Mouse (Mus musculus) limb, embryonic 14.5 days (tissue): ENCODE measurements around the gene Ifi27l2a. TPM values are rescaled to one million over a fixed set of nuclear protein-coding genes. Genes with fewer than 3 reads are reported as not detected.

Source experiments
- ATAC-seq: fragments of 200-750 bp; cut with Nextera tagmentation; 2 replicates; pipeline ENCODE4 v1.8.0; 2017; ENCODE audit warnings: low read depth, moderate number of reproducible peaks, moderate TSS enrichment; ENCODE audit not compliant: low FRiP score
- DNase-seq: peaks from one replicate; pipeline ENCODE4 v3.0.0-alpha.2; 2015; ENCODE audit warnings: low spot score
- H3K27ac ChIP-seq: fragments of 300-500 bp; sonication (generic); replicated peaks from 2 replicates; pipeline ENCODE4 v1.5.1; 2014; ENCODE audit warnings: low read depth, mild to moderate bottlenecking, low read length, moderate library complexity, mixed read lengths
- H3K27me3 ChIP-seq: fragments of 300-500 bp; sonication (generic); 2 replicates; pipeline ENCODE4 v1.6.1; 2014; ENCODE audit warnings: low read length, mixed read lengths; ENCODE audit not compliant: control insufficient read depth, insufficient read depth
- H3K36me3 ChIP-seq: fragments of 300-500 bp; sonication (generic); 2 replicates; pipeline ENCODE4 v1.6.1; 2014; ENCODE audit warnings: mild to moderate bottlenecking, low read length, moderate library complexity, mixed read lengths; ENCODE audit not compliant: control insufficient read depth, insufficient read depth
- H3K4me1 ChIP-seq: fragments of 300-500 bp; sonication (generic); 2 replicates; pipeline ENCODE4 v1.6.1; 2014; ENCODE audit warnings: antibody characterized with exemption, low read length, mixed read lengths; ENCODE audit not compliant: control insufficient read depth, insufficient read depth
- H3K4me2 ChIP-seq: fragments of 300-500 bp; sonication (generic); replicated peaks from 2 replicates; pipeline ENCODE4 v1.6.1; 2014; ENCODE audit warnings: low read depth, mild to moderate bottlenecking, low read length, moderate library complexity; ENCODE audit not compliant: severe bottlenecking
- H3K4me3 ChIP-seq: fragments of 300-500 bp; sonication (generic); replicated peaks from 2 replicates; pipeline ENCODE4 v1.5.1; 2014; ENCODE audit warnings: low read length
- H3K9ac ChIP-seq: fragments of 300-500 bp; sonication (generic); 2 replicates; pipeline ENCODE4 v1.6.1; 2014; ENCODE audit warnings: mild to moderate bottlenecking, low read depth, low read length, moderate library complexity; ENCODE audit not compliant: severe bottlenecking
- H3K9me3 ChIP-seq: fragments of 300-500 bp; sonication (generic); 2 replicates; pipeline ENCODE4 v1.6.1; 2016; ENCODE audit warnings: low read length; ENCODE audit not compliant: control insufficient read depth
- POLR2A ChIP-seq: fragments of 200-500 bp; IDR thresholded peaks from 2 replicates; pipeline ENCODE4 v1.8.0; 2012; ENCODE audit warnings: inconsistent platforms, mild to moderate bottlenecking, moderate library complexity, borderline replicate concordance; ENCODE audit not compliant: insufficient read depth, insufficient read length; ENCODE audit errors: extremely low read depth
- WGBS: fragments of 180-500 bp; shearing (Covaris S2); extraction: QIAGEN DNeasy Blood & Tissue Kit; methylation state at CpG from one replicate; pipeline ENCODE4 v1.1.7; 2014; 5-methylcytosine and 5-hydroxymethylcytosine counted together
- polyA plus RNA-seq, 2 experiments: library from polyadenylated mRNA; depleted of rRNA in 1 of 2; stranded (reverse) in 1 of 2; unstranded in 1 of 2; fragments of >200 nt; fragmentation: Nextera tagmentation in 1 of 2; extraction: Ambion mirVana in 1 of 2; gene quantifications; 2 replicates each; pipeline versions ENCODE4 v1.2.1 to v1.2.3; 2012 to 2014

The Ifi27l2a gene
- polyA plus RNA-seq (2012; rRNA removed) (10.2 and 14.8 TPM in 2 replicates), polyA plus RNA-seq (2014; fragmentation: Nextera tagmentation; extraction: Ambion mirVana) (12.3 and 14.0 TPM in 2 replicates)

- TF ChIP-seq POLR2A, result no peak
- Histone ChIP-seq H3K36me3 (no peaks in the 10 kb centered on the region), H3K9me3 (no peaks in the 10 kb centered on the region), H3K27me3 (no peaks in the 10 kb centered on the region), H3K9ac (no peak within 1 kb of the TSS), H3K4me3 (no peak within 1 kb of the TSS), H3K4me2 (no peak within 1 kb of the TSS), H3K4me1 (no peaks in the 10 kb centered on the region), H3K27ac (no peak within 1 kb of the TSS)
- DNase-seq (no peak), ATAC-seq (no peak)
- 56% methylated on average over 3 of the region's 3 CpGs for WGBS
Measured at GRCm38 (mm10) chr12:103443524-103443923, at the start of gene Ifi27l2a. Gene Ifi27l2a (minus strand): TSS chr12:103443680.

DNA sequence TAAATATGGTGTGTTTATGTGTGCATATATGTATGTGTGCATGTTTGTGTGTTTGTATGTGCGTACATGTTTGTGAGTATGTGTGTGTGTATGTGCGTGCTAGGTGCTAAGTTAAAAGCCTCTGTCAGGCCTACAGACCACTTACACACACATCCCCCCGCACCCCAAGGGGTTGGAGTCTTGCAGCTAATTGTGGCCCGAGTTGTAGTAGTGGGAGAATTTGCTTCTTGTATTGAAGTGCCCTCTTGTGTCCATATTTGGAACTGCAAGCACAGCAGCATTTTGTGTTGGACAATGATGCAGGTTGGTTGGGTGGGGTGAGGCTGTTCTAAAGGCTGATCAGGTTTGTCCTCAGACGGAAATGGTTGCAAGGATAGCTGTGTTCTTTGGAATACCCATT, 49.3 kb upstream of the Ifi27l2a start:
- H3K4me1 ChIP-seq, result no peaks in the 10 kb centered on the region
- no peak overlapping the region for H3K27ac ChIP-seq
- no peak overlapping the region for H3K9ac ChIP-seq
- no peaks in the 10 kb centered on the region for H3K27me3 ChIP-seq
- 39% methylated on average over 5 of the region's 5 CpGs for WGBS
- DNase-seq, result peak; percentile 72
- H3K36me3 ChIP-seq, result no peaks in the 10 kb centered on the region
- H3K9me3 ChIP-seq, result no peaks in the 10 kb centered on the region
- no peak for ATAC-seq
- H3K4me3 ChIP-seq, result no peak overlapping the region
- no peak overlapping the region for H3K4me2 ChIP-seq
- no peak for TF ChIP-seq POLR2A

DNA sequence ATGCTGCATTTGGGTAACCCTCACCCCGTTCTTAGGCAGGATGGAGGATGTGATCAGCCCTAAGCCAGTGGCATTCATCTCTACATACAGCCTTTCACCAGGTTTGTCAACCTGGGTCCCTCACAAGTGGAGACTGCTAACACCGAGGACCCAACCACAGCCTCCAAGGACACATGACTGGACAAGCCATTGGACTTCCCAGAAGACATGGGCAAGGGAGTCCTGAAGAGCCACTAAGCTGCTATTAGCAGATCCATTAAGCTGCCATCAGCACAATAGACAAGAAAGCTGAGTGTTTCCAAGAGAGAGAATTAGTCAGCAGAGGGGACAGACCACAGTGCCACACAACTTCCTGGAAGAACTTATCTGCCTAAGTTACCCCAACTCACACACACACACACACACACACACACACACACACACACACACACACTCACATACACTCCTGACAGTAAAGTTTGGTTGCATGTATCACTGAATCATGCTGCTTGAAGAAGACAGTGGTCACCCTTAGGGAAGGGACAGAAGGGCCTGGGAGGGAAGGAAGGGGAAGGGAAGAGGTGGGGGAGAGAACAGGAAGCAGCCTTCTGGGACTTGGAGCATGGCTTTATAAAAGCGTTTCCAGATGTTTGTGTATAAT, 47.7 kb upstream of the Ifi27l2a start:
- Histone ChIP-seq H3K4me3 (no peak overlapping the region), H3K27me3 (no peaks in the 10 kb centered on the region), H3K36me3 (no peaks in the 10 kb centered on the region), H3K4me1 (no peaks in the 10 kb centered on the region), H3K4me2 (no peak overlapping the region), H3K27ac (no peak overlapping the region), H3K9ac (no peak overlapping the region), H3K9me3 (no peaks in the 10 kb centered on the region)
- ATAC-seq, result no peak
- TF ChIP-seq POLR2A, result no peak
- no peak for DNase-seq
- 64% methylated on average over 3 of the region's 3 CpGs for WGBS

DNA sequence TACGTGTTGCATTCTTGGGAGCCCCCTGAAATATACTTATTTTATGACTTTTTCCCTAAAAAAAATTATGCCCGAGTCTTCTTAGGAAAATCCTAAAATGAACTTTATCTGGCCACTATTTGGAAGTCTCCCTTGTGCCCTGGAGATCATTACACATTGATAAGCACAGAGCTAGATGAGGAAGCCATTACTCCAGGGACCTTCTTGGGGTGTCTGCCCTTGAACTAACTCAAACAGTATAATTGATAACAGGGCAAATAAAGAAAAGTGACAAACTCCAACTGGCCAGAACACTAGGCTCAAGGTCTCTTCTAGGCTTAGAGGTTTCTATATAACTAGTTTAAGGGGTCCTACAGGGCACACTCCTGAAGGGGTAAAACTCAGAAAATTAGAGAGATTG, 44.3 kb upstream of the Ifi27l2a start:
- ATAC-seq, result no peak
- Histone ChIP-seq H3K27me3 (no peaks in the 10 kb centered on the region), H3K27ac (no peak overlapping the region), H3K4me1 (no peaks in the 10 kb centered on the region), H3K4me2 (no peak overlapping the region), H3K9ac (no peak overlapping the region), H3K9me3 (no peaks in the 10 kb centered on the region), H3K36me3 (no peaks in the 10 kb centered on the region), H3K4me3 (no peak overlapping the region)
- no peak for DNase-seq
- TF ChIP-seq POLR2A, result no peak
- WGBS, result 65% methylated on average over 2 of the region's 2 CpGs

DNA sequence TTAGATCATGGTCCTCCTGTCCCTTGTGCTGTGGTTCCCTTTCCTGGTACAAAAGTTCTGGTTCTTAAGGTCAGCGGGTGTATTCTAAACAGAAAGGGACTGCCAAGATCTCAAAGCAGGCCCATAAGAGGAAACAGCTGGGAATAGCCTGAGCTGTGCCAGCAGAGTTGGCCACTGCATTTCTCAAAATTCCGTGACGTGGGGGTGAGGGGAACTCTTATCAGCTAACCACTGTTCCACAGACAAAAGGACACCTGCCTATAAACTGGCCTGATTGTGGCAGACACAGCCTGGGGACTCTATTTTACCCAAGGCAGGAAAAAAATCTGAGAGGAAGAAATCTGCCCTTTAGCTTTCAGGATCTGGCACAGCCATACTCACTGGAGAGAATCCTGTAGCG, 43.8 kb upstream of the Ifi27l2a start:
- Histone ChIP-seq H3K9ac (no peak overlapping the region), H3K36me3 (no peaks in the 10 kb centered on the region), H3K9me3 (no peaks in the 10 kb centered on the region), H3K27ac (no peak overlapping the region), H3K27me3 (no peaks in the 10 kb centered on the region), H3K4me1 (no peaks in the 10 kb centered on the region), H3K4me2 (no peak overlapping the region), H3K4me3 (no peak overlapping the region)
- DNase-seq, result no peak
- no peak for ATAC-seq
- no peak for TF ChIP-seq POLR2A
- 56% methylated on average over 4 of the region's 4 CpGs for WGBS
